Mouse (Mus musculus): ENCODE data around the gene Gm10721. TPM values are rescaled to one million over a fixed set of nuclear protein-coding genes. Genes with fewer than 3 reads are reported as not detected.
"Not testable (repeated sequence)": the region's sequence is repeated elsewhere in the genome, so short reads cannot be mapped to it uniquely, and the experiment has no call there.

The Gm10721 gene
- polyA plus RNA-seq (2014; fragmentation: Nextera tagmentation; extraction: Ambion mirVana), result not detected in 2 replicates

GRCm38 (mm10) chr9:3012733-3013279 is at the start of gene Gm10721:
Gene Gm10721 (plus strand): TSS chr9:3013140.
- H3K9ac ChIP-seq (ENCODE audit: low read depth, low read length); H3K4me3 ChIP-seq (ENCODE audit: low read depth, low read length); H3K4me2 ChIP-seq (replicated peaks; ENCODE audit: low read depth, low read length); H3K4me1 ChIP-seq (replicated peaks; ENCODE audit: control insufficient read depth, insufficient read depth, low read length); DNase-seq (ENCODE audit: low spot score); H3K9me3 ChIP-seq (ENCODE audit: control insufficient read depth, low read length); H3K27me3 ChIP-seq (ENCODE audit: control insufficient read depth, insufficient read depth, low read length); H3K27ac ChIP-seq (ENCODE audit: low read depth, low read length); H3K36me3 ChIP-seq (ENCODE audit: control insufficient read depth, insufficient read depth, low read length): not testable (repeated sequence)
- peak; percentile 58 for ATAC-seq (ENCODE audit: low FRiP score)
- no CpG with 5 or more reads among the region's 11 CpGs for WGBS

DNA sequence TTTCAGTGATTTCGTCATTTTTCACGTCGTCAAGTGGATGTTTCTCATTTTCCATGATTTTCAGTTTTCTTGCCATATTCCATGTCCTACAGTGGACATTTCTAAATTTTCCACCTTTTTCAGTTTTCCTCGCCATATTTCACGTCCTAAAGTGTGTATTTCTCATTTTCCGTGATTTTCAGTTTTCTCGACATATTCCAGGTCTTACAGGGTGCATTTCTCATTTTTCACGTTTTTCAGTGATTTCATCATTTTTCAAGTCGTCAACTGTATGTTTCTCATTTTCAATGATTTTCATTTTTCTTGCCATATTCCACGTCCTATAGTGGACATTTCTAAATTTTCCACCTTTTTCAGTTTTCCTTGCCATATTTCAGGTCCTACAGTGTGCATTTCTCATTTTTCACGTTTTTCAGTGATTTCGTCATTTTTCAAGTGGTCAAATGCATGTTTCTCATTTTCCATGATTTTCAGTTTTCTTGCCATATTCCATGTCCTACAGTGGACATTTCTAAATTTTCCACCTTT is 12.4 kb upstream of the Gm10721 start, which contains the start of gene Gm10722:
TSS of gene Gm10722 (plus strand) at position 478 of the 528 bp plus-strand sequence.
- H3K4me2 ChIP-seq (replicated peaks; ENCODE audit: low read depth, low read length); H3K4me1 ChIP-seq (replicated peaks; ENCODE audit: control insufficient read depth, insufficient read depth, low read length); H3K27ac ChIP-seq (ENCODE audit: low read depth, low read length); H3K36me3 ChIP-seq (ENCODE audit: control insufficient read depth, insufficient read depth, low read length); H3K27me3 ChIP-seq (ENCODE audit: control insufficient read depth, insufficient read depth, low read length); H3K9ac ChIP-seq (ENCODE audit: low read depth, low read length); ATAC-seq (ENCODE audit: low FRiP score); H3K9me3 ChIP-seq (ENCODE audit: control insufficient read depth, low read length); H3K4me3 ChIP-seq (ENCODE audit: low read depth, low read length): not testable (repeated sequence)
- peak; percentile 58 for DNase-seq (ENCODE audit: low spot score)
- WGBS, result 66% methylated on average over 12 of the region's 12 CpGs

GRCm38 (mm10) chr9:3001006-3001405 is 11.9 kb upstream of the Gm10721 start:
- 67% methylated on average over 8 of the region's 8 CpGs for WGBS
- ATAC-seq (ENCODE audit: low FRiP score); H3K27me3 ChIP-seq (ENCODE audit: control insufficient read depth, insufficient read depth, low read length); H3K4me2 ChIP-seq (replicated peaks; ENCODE audit: low read depth, low read length); H3K9ac ChIP-seq (ENCODE audit: low read depth, low read length); DNase-seq (ENCODE audit: low spot score); H3K4me1 ChIP-seq (replicated peaks; ENCODE audit: control insufficient read depth, insufficient read depth, low read length); H3K4me3 ChIP-seq (ENCODE audit: low read depth, low read length); H3K9me3 ChIP-seq (ENCODE audit: control insufficient read depth, low read length); H3K27ac ChIP-seq (ENCODE audit: low read depth, low read length); H3K36me3 ChIP-seq (ENCODE audit: control insufficient read depth, insufficient read depth, low read length): not testable (repeated sequence)

DNA sequence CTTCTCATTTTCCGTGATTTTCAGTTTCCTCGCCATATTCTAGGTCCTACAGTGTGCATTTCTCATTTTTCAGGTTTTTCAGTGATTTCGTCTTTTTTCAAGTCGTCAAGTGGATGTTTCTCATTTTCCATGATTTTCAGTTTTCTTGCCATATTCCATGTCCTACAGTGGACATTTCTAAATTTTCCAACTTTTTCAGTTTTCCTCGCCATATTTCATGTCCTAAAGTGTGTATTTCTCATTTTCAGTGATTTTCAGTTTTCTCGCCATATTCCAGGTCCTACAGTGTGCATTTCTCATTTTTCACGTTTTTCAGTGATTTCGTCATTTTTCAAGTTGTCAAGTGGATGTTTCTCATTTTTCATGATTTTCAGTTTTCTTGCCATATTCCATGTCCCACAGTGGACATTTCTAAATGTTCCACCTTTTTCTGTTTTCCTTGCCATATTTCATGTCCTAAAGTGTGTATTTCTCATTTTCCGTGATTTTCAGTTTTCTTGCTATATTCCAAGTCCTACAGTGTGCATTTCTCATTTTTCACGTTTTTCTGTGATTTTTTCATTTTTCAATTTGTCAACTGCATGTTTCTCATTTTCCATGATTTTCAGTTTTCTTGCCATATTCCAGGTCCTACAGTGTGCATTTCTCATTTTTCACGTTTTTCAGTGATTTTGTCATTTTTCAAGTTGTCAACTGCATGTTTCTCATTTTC is 10.8 kb upstream of the Gm10721 start:
- not testable (repeated sequence) for H3K9ac ChIP-seq (ENCODE audit: low read depth, low read length); H3K4me3 ChIP-seq (ENCODE audit: low read depth, low read length); H3K4me1 ChIP-seq (replicated peaks; ENCODE audit: control insufficient read depth, insufficient read depth, low read length); H3K4me2 ChIP-seq (replicated peaks; ENCODE audit: low read depth, low read length); H3K9me3 ChIP-seq (ENCODE audit: control insufficient read depth, low read length); H3K27me3 ChIP-seq (ENCODE audit: control insufficient read depth, insufficient read depth, low read length); H3K36me3 ChIP-seq (ENCODE audit: control insufficient read depth, insufficient read depth, low read length); H3K27ac ChIP-seq (ENCODE audit: low read depth, low read length)
- DNase-seq (ENCODE audit: low spot score) (peak; percentile 82), ATAC-seq (ENCODE audit: low FRiP score) (peak; percentile 90)
- WGBS, result 56% methylated on average over 8 of the region's 11 CpGs

DNA sequence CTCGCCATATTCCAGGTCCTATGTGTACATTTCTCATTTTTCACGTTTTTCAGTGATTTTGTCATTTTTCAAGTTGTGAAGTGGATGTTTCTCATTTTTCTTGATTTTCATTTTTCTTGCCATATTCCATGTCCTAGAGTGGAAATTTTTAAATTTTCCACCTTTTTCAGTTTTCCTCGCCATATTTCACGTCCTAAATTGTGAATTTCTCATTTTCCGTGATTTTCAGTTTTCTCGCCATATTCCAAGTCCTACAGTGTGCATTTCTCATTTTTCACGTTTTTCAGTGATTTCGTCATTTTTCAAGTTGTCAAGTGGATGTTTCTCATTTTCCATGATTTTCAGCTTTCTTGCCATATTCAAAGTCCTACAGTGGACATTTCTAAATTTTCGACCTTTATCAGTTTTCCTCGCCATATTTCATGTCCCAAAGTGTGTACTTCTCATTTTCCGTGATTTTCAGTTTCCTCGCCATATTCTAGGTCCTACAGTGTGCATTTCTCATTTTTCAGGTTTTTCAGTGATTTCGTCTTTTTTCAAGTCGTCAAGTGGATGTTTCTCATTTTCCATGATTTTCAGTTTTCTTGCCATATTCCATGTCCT is 10.0 kb upstream of the Gm10721 start, which contains the start of gene Gm11168:
TSS of gene Gm11168 (plus strand) at position 553 of the 603 bp plus-strand sequence.
- H3K27me3 ChIP-seq (ENCODE audit: control insufficient read depth, insufficient read depth, low read length); H3K4me3 ChIP-seq (ENCODE audit: low read depth, low read length); DNase-seq (ENCODE audit: low spot score); H3K27ac ChIP-seq (ENCODE audit: low read depth, low read length); H3K4me2 ChIP-seq (replicated peaks; ENCODE audit: low read depth, low read length); H3K36me3 ChIP-seq (ENCODE audit: control insufficient read depth, insufficient read depth, low read length); H3K9me3 ChIP-seq (ENCODE audit: control insufficient read depth, low read length); H3K9ac ChIP-seq (ENCODE audit: low read depth, low read length); H3K4me1 ChIP-seq (replicated peaks; ENCODE audit: control insufficient read depth, insufficient read depth, low read length); ATAC-seq (ENCODE audit: low FRiP score): not testable (repeated sequence)
- 70% methylated on average over 6 of the region's 14 CpGs for WGBS

DNA sequence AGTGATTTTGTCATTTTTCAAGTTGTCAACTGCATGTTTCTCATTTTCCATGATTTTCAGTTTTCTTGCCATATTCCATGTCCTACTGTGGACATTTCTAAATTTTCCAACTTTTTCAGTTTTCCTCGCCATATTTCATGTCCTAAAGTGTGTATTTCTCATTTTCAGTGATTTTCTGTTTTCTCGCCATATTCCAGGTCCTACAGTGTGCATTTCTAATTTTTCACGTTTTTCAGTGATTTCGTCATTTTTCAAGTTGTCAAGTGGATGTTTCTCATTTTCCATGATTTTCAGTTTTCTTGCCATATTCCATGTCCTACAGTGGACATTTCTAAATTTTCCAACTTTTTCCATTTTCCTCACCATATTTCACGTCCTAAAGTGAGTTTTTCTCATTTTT is 6.8 kb upstream of the Gm10721 start:
- H3K27me3 ChIP-seq (ENCODE audit: control insufficient read depth, insufficient read depth, low read length); H3K9me3 ChIP-seq (ENCODE audit: control insufficient read depth, low read length); H3K27ac ChIP-seq (ENCODE audit: low read depth, low read length); H3K9ac ChIP-seq (ENCODE audit: low read depth, low read length); H3K4me2 ChIP-seq (replicated peaks; ENCODE audit: low read depth, low read length); DNase-seq (ENCODE audit: low spot score); H3K36me3 ChIP-seq (ENCODE audit: control insufficient read depth, insufficient read depth, low read length); H3K4me3 ChIP-seq (ENCODE audit: low read depth, low read length); H3K4me1 ChIP-seq (replicated peaks; ENCODE audit: control insufficient read depth, insufficient read depth, low read length): not testable (repeated sequence)
- 84% methylated on average over 1 of the region's 5 CpGs for WGBS
- 0 out of 2 replicates have a peak, but pooled peaks have one; percentile 1 for ATAC-seq (ENCODE audit: low FRiP score)

DNA sequence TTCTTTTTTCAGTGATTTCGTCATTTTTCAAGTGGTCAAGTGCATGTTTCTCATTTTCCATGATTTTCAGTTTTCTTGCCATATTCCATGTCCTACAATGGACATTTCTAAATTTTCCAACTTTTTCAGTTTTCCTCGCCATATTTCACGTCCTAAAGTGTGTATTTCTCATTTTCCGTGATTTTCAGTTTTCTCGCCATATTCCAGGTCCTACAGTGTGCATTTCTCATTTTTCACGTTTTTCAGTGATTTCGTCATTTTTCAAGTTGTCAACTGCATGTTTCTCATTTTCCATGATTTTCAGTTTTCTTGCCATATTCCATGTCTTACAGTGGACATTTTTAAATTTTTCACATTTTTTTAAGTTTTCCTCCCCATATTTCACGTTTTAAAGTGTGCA is 6.3 kb upstream of the Gm10721 start:
- H3K4me1 ChIP-seq (replicated peaks; ENCODE audit: control insufficient read depth, insufficient read depth, low read length); H3K4me3 ChIP-seq (ENCODE audit: low read depth, low read length); H3K36me3 ChIP-seq (ENCODE audit: control insufficient read depth, insufficient read depth, low read length); H3K9ac ChIP-seq (ENCODE audit: low read depth, low read length); H3K27ac ChIP-seq (ENCODE audit: low read depth, low read length); DNase-seq (ENCODE audit: low spot score); H3K27me3 ChIP-seq (ENCODE audit: control insufficient read depth, insufficient read depth, low read length); H3K9me3 ChIP-seq (ENCODE audit: control insufficient read depth, low read length); H3K4me2 ChIP-seq (replicated peaks; ENCODE audit: low read depth, low read length): not testable (repeated sequence)
- WGBS, result 60% methylated on average over 7 of the region's 8 CpGs
- peak; percentile 79 for ATAC-seq (ENCODE audit: low FRiP score)

GRCm38 (mm10) chr9:3007272-3007671 is 5.7 kb upstream of the Gm10721 start:
- peak; percentile 42 for DNase-seq (ENCODE audit: low spot score)
- H3K9ac ChIP-seq (ENCODE audit: low read depth, low read length); H3K36me3 ChIP-seq (ENCODE audit: control insufficient read depth, insufficient read depth, low read length); H3K4me3 ChIP-seq (ENCODE audit: low read depth, low read length); H3K4me2 ChIP-seq (replicated peaks; ENCODE audit: low read depth, low read length); H3K27me3 ChIP-seq (ENCODE audit: control insufficient read depth, insufficient read depth, low read length); ATAC-seq (ENCODE audit: low FRiP score); H3K27ac ChIP-seq (ENCODE audit: low read depth, low read length); H3K4me1 ChIP-seq (replicated peaks; ENCODE audit: control insufficient read depth, insufficient read depth, low read length); H3K9me3 ChIP-seq (ENCODE audit: control insufficient read depth, low read length): not testable (repeated sequence)
- 76% methylated on average over 7 of the region's 9 CpGs for WGBS
